Mouse (Mus musculus) C2C12 (cell line): ENCODE results near the gene Lama2. TPM values are rescaled to one million over a fixed set of nuclear protein-coding genes. Genes with fewer than 3 reads are reported as not detected.

Source experiments
- H3K27me3 ChIP-seq: one replicate; pipeline ENCODE4 v1.6.1; 2011; ENCODE audit not compliant: control insufficient read depth, insufficient read depth, insufficient read length
- H3K36me3 ChIP-seq: one replicate; pipeline ENCODE4 v1.6.1; 2011; ENCODE audit not compliant: control insufficient read depth, insufficient read depth
- H3K4me3 ChIP-seq: one replicate; pipeline ENCODE4 v1.5.1; 2011; ENCODE audit warnings: mild to moderate bottlenecking, control low read depth; ENCODE audit not compliant: poor library complexity, insufficient read depth, severe bottlenecking
- H3K79me2 ChIP-seq: one replicate; pipeline ENCODE4 v1.6.1; 2011; ENCODE audit not compliant: control insufficient read depth, insufficient read depth
- H3K79me3 ChIP-seq: one replicate; pipeline ENCODE4 v1.6.1; 2011; ENCODE audit warnings: low read depth, control low read depth
- H3ac ChIP-seq: one replicate; pipeline ENCODE3; 2011; ENCODE audit warnings: low read depth; ENCODE audit not compliant: control insufficient read depth, insufficient read length
- CEBPB ChIP-seq: IDR thresholded peaks from one replicate; pipeline ENCODE4 v1.6.1; 2011; ENCODE audit warnings: low read depth, mild to moderate bottlenecking, control low read depth, moderate library complexity
- CTCF ChIP-seq: IDR thresholded peaks from one replicate; pipeline ENCODE4 v1.5.1; 2011; ENCODE audit not compliant: control insufficient read depth, insufficient read depth, insufficient read length
- FOSL1 ChIP-seq: IDR thresholded peaks from one replicate; pipeline ENCODE4 v1.8.0; 2011; ENCODE audit warnings: mild to moderate bottlenecking, low read length; ENCODE audit not compliant: poor library complexity, insufficient read depth, severe bottlenecking
- MAX ChIP-seq: IDR thresholded peaks from one replicate; pipeline ENCODE4 v1.6.1; 2011; ENCODE audit warnings: mild to moderate bottlenecking, control low read depth
- MYOD1 ChIP-seq: IDR thresholded peaks from one replicate; pipeline ENCODE4 v1.6.1; 2011; ENCODE audit warnings: low read depth; ENCODE audit not compliant: control insufficient read depth, insufficient read length
- MYOG ChIP-seq: IDR thresholded peaks from one replicate; pipeline ENCODE4 v1.6.1; 2011; ENCODE audit not compliant: control insufficient read depth, insufficient read length; ENCODE audit errors: extremely low read depth
- USF1 ChIP-seq: IDR thresholded peaks from one replicate; pipeline ENCODE4 v1.6.1; 2011; ENCODE audit warnings: low read depth, mild to moderate bottlenecking, control low read depth, moderate library complexity
- polyA plus RNA-seq: library from polyadenylated mRNA; unstranded; fragments of >200 nt; fragmentation: generic; extraction: Trizol; gene quantifications from one replicate; pipeline ENCODE4 v1.2.1, GENCODE M21; 2012; ENCODE audit warnings: missing spikeins

The Lama2 gene
- polyA plus RNA-seq, 1 experiment, result 5.0 TPM

GRCm38 (mm10) chr10:27116938-27117647 is 502.5 kb downstream of the Lama2 start:
- no peaks in the 10 kb centered on the region for H3K27me3 ChIP-seq
- no peak overlapping the region for H3ac ChIP-seq
- H3K79me2 ChIP-seq, result no peaks in the 10 kb centered on the region
- no peak for TF ChIP-seq CTCF
- TF ChIP-seq CEBPB, result peak; percentile 41
- no peak for TF ChIP-seq USF1
- no peaks in the 10 kb centered on the region for H3K36me3 ChIP-seq
- H3K79me3 ChIP-seq, result no peaks in the 10 kb centered on the region
- no peak overlapping the region for H3K4me3 ChIP-seq

- Histone ChIP-seq H3K79me3 (no peaks in the 10 kb centered on the region), H3K4me3 (no peak overlapping the region), H3K27me3 (no peaks in the 10 kb centered on the region), H3K79me2 (no peaks in the 10 kb centered on the region), H3K36me3 (no peaks in the 10 kb centered on the region), H3ac (no peak overlapping the region)
- TF ChIP-seq CTCF (no peak), MYOG (no peak), FOSL1 (no peak), MAX (no peak), CEBPB (no peak), MYOD1 (no peak), USF1 (no peak)
These were observed 505.4 kb downstream of the Lama2 start for GRCm38 (mm10) chr10:27114131-27114530.

GRCm38 (mm10) chr10:27103811-27104210 is 515.7 kb downstream of the Lama2 start:
- no peaks in the 10 kb centered on the region for H3K79me3 ChIP-seq
- no peaks in the 10 kb centered on the region for H3K36me3 ChIP-seq

GRCm38 (mm10) chr10:27101800-27102353 is 517.7 kb downstream of the Lama2 start:
- H3ac ChIP-seq, result no peak overlapping the region
- H3K36me3 ChIP-seq, result no peaks in the 10 kb centered on the region
- no peaks in the 10 kb centered on the region for H3K27me3 ChIP-seq
- TF ChIP-seq MYOD1 (no peak), CEBPB (peak; percentile 16), USF1 (peak; percentile 85)
- no peaks in the 10 kb centered on the region for H3K79me3 ChIP-seq
- H3K4me3 ChIP-seq, result no peak overlapping the region
- no peaks in the 10 kb centered on the region for H3K79me2 ChIP-seq

More at GRCm38 (mm10) chr10:27103811-27104210, 515.7 kb downstream of the Lama2 start:
- no peak overlapping the region for H3K4me3 ChIP-seq
- H3K79me2 ChIP-seq, result no peaks in the 10 kb centered on the region
- H3K27me3 ChIP-seq, result no peaks in the 10 kb centered on the region
- H3ac ChIP-seq, result no peak overlapping the region
- no peak for TF ChIP-seq FOSL1
- no peak for TF ChIP-seq CTCF
- TF ChIP-seq MYOG, result no peak
- TF ChIP-seq MYOD1, result no peak
- TF ChIP-seq USF1, result no peak
- TF ChIP-seq CEBPB, result no peak
- no peak for TF ChIP-seq MAX

- no peaks in the 10 kb centered on the region for H3K79me3 ChIP-seq
- TF ChIP-seq USF1 (no peak), FOSL1 (no peak), MYOG (no peak)
- no peaks in the 10 kb centered on the region for H3K36me3 ChIP-seq
- H3K4me3 ChIP-seq, result no peak overlapping the region
- no peak overlapping the region for H3ac ChIP-seq
- H3K79me2 ChIP-seq, result no peaks in the 10 kb centered on the region
- H3K27me3 ChIP-seq, result no peaks in the 10 kb centered on the region
These were observed 542.4 kb downstream of the Lama2 start for GRCm38 (mm10) chr10:27077113-27077512.

GRCm38 (mm10) chr10:27068794-27069435 is 550.6 kb downstream of the Lama2 start:
- Histone ChIP-seq H3K79me2 (no peaks in the 10 kb centered on the region), H3K27me3 (no peaks in the 10 kb centered on the region), H3K4me3 (no peak overlapping the region), H3K79me3 (no peaks in the 10 kb centered on the region), H3ac (no peak overlapping the region), H3K36me3 (no peaks in the 10 kb centered on the region)
- TF ChIP-seq FOSL1 (no peak), MYOG (no peak), MYOD1 (no peak)
